ENCODE assay signal across 18 mouse cellular contexts in the genomic region with DNA sequence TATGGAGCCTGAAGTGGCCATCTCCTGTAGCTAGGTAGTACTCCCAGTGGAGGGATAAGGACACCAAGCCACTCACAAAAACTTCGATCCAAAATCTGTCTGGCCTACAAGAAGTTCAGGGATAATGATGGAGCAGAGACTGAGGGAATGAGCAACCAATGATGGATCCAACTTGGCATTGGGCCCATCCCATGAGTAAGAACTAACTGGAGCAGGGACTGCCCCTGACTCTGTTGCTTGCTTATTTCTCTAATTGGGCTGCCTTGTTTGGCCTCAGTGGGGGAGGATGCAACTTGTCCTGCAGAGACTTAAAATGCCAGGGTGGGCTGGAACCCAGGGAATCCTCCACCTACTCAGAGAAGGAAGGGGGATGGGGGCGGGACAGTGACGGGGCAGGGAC.
A peak's percentile ranks its signal among the peaks of the same experiment; 100 is the strongest.
DNase-seq lines count a peak whose midpoint lies in the region; ATAC-seq and TF ChIP-seq lines count a peak whose summit lies in the region.
"Had no signal": no experiment of that assay in that cellular context is flagged by ENCODE, and none has a peak within 500 bp of the region (broad histone marks: within the 10 kb centered on the region; RNA-seq: fewer than 3 reads in every experiment).

No protein-coding gene starts in this region.

- peak; percentile 19 to 20 for DNase-seq in cerebellum, postnatal 10 days
- DNase-seq in cerebellum, postnatal 4 days (ENCODE audit: low spot score in 2 of 2): no peak
- DNase-seq in hindbrain, postnatal 0 days (ENCODE audit: low spot score): peak; percentile 24
- DNase-seq in hindbrain, embryonic 14.5 days (ENCODE audit: low spot score): no peak
- DNase-seq in testis, postnatal 10 days (ENCODE audit: low spot score): peak; percentile 43
- DNase-seq in testis, postnatal 14 days (ENCODE audit: low spot score): no peak
- DNase-seq: embryo, embryonic 11 days; heart, adult 11 months; liver; lung, adult 18-20 months; thymus, postnatal 25 days had no signal

- no peaks in the 10 kb centered on the region for H3K27me3 ChIP-seq in hindbrain, postnatal 0 days (ENCODE audit: insufficient read depth, low read length)
- no peaks in the 10 kb centered on the region for H3K27me3 ChIP-seq in hindbrain, embryonic 14.5 days (ENCODE audit: control insufficient read depth, insufficient read depth, low read length)
- H3K27me3 ChIP-seq: heart, embryonic 15.5 days; hindbrain, embryonic 12.5 days; midbrain, embryonic 15.5 days had no signal

- H3K4me2 ChIP-seq in hindbrain, postnatal 0 days (ENCODE audit: low read depth, low read length): no peak overlapping the region
- no peak overlapping the region for H3K4me2 ChIP-seq in hindbrain, embryonic 14.5 days (replicated peaks)
- H3K4me2 ChIP-seq: heart, embryonic 15.5 days; hindbrain, embryonic 12.5 days; midbrain, embryonic 15.5 days had no signal

- no peaks in the 10 kb centered on the region for H3K9me3 ChIP-seq in hindbrain, postnatal 0 days (ENCODE audit: low read length)
- H3K9me3 ChIP-seq in hindbrain, embryonic 14.5 days (ENCODE audit: control insufficient read depth, low read length): no peaks in the 10 kb centered on the region
- H3K9me3 ChIP-seq: heart, embryonic 15.5 days; hindbrain, embryonic 12.5 days; midbrain, embryonic 15.5 days had no signal

- no peak overlapping the region for H3K4me3 ChIP-seq in hindbrain, postnatal 0 days (ENCODE audit: low read length)
- H3K4me3 ChIP-seq in hindbrain, embryonic 14.5 days (replicated peaks; ENCODE audit: low read length): no peak overlapping the region
- H3K4me3 ChIP-seq: heart, embryonic 15.5 days; hindbrain, embryonic 12.5 days; midbrain, embryonic 15.5 days had no signal

- H3K9ac ChIP-seq in hindbrain, postnatal 0 days (replicated peaks; ENCODE audit: low read length): no peak overlapping the region
- no peak overlapping the region for H3K9ac ChIP-seq in hindbrain, embryonic 14.5 days
- H3K9ac ChIP-seq: heart, embryonic 15.5 days; hindbrain, embryonic 12.5 days; midbrain, embryonic 15.5 days had no signal

- ATAC-seq in hindbrain, postnatal 0 days: no peak
- ATAC-seq in hindbrain, embryonic 14.5 days (ENCODE audit: low FRiP score): no peak
- ATAC-seq in megakaryocyte, adult 5-6 weeks (ENCODE audit: poor library complexity, severe bottlenecking): no peak
- ATAC-seq in activated CD4-positive, CD25-positive, alpha-beta regulatory T cell, adult 4 months: no peak
- ATAC-seq: intestine, embryonic 16.5 days; midbrain, embryonic 15.5 days had no signal

- H3K27ac ChIP-seq in hindbrain, postnatal 0 days: no peak overlapping the region
- no peak overlapping the region for H3K27ac ChIP-seq in hindbrain, embryonic 14.5 days
- H3K27ac ChIP-seq: heart, embryonic 15.5 days; hindbrain, embryonic 12.5 days; kidney, postnatal 0 days; midbrain, embryonic 15.5 days had no signal

- WGBS in hindbrain, postnatal 0 days: 71% methylated on average over 3 of the region's 3 CpGs
- 91% methylated on average over 3 of the region's 3 CpGs for WGBS in hindbrain, embryonic 14.5 days

- no peaks in the 10 kb centered on the region for H3K4me1 ChIP-seq in hindbrain, postnatal 0 days (ENCODE audit: insufficient read depth, low read length)
- no peaks in the 10 kb centered on the region for H3K4me1 ChIP-seq in hindbrain, embryonic 14.5 days (replicated peaks; ENCODE audit: control insufficient read depth, insufficient read depth, low read length)
- H3K4me1 ChIP-seq: heart, embryonic 15.5 days; hindbrain, embryonic 12.5 days; midbrain, embryonic 15.5 days had no signal

- no peak for TF ChIP-seq CTCF in hindbrain, postnatal 0 days (IDR thresholded peaks at IDR 0.05; ENCODE audit: low read depth)

- H3K36me3 ChIP-seq in hindbrain, postnatal 0 days (ENCODE audit: insufficient read depth, low read length): no peaks in the 10 kb centered on the region
- no peaks in the 10 kb centered on the region for H3K36me3 ChIP-seq in hindbrain, embryonic 14.5 days (replicated peaks; ENCODE audit: control insufficient read depth, insufficient read depth)
- H3K36me3 ChIP-seq: heart, embryonic 15.5 days; hindbrain, embryonic 12.5 days; midbrain, embryonic 15.5 days had no signal

Comparison
In these comparisons a context has a peak if more than half of its experiments do, and no peak if none do; other contexts are left out.
1. DNase-seq: peak in cerebellum, postnatal 10 days (2 of 2), hindbrain, postnatal 0 days (single experiment) and testis, postnatal 10 days (single experiment); none in cerebellum, postnatal 4 days (0 of 2), hindbrain, embryonic 14.5 days (single experiment) and testis, postnatal 14 days (single experiment).